Mouse (Mus musculus) kidney, adult 2 months (tissue): ENCODE measurements around the gene Tnp1. TPM values are rescaled to one million over a fixed set of nuclear protein-coding genes. Genes with fewer than 3 reads are reported as not detected.

ENCODE experiments used
- DNase-seq: peaks from one replicate; pipeline ENCODE4 v3.0.0; 2021
- H3K27ac ChIP-seq: fragments of 200-500 bp; 2 replicates; pipeline ENCODE4 v1.5.1; 2012; ENCODE audit warnings: low read depth, low read length, control low read depth, inconsistent platforms; ENCODE audit not compliant: insufficient read depth
- H3K27me3 ChIP-seq: fragments of 200-500 bp; replicated peaks from 2 replicates; pipeline ENCODE4 v1.6.1; 2012; ENCODE audit warnings: mild to moderate bottlenecking, moderate library complexity, low read length, inconsistent platforms; ENCODE audit not compliant: control insufficient read depth, insufficient read depth
- H3K36me3 ChIP-seq: fragments of 200-500 bp; 2 replicates; pipeline ENCODE4 v1.6.1; 2012; ENCODE audit warnings: mild to moderate bottlenecking, moderate library complexity, low read length, inconsistent platforms; ENCODE audit not compliant: control insufficient read depth, insufficient read depth
- H3K4me1 ChIP-seq: fragments of 200-500 bp; 2 replicates; pipeline ENCODE4 v1.6.1; 2011; ENCODE audit warnings: low read length; ENCODE audit not compliant: control insufficient read depth, insufficient read depth
- H3K4me3 ChIP-seq: fragments of 200-500 bp; 2 replicates; pipeline ENCODE4 v1.5.1; 2011; ENCODE audit warnings: mild to moderate bottlenecking, low read depth, low read length, control low read depth; ENCODE audit not compliant: insufficient read depth
- CTCF ChIP-seq: fragments of 200-500 bp; conservative IDR thresholded peaks from 2 replicates; pipeline ENCODE4 v1.5.1; 2011; ENCODE audit warnings: low read depth, mild to moderate bottlenecking, control low read depth, low read length, moderate library complexity, mixed read lengths; ENCODE audit not compliant: insufficient read depth, insufficient read length
- POLR2A ChIP-seq: fragments of 200-500 bp; IDR thresholded peaks from one replicate; pipeline ENCODE4 v1.6.1; 2011; ENCODE audit warnings: low read depth, low read length, control low read depth
- WGBS: fragments of 180-500 bp; shearing (Covaris S2); methylation state at CpG from one replicate; pipeline ENCODE4 v1.1.7; 2018; 5-methylcytosine and 5-hydroxymethylcytosine counted together
- polyA plus RNA-seq: library from polyadenylated mRNA; depleted of rRNA; stranded (reverse); fragments of >200 nt; gene quantifications from 2 replicates; pipeline ENCODE4 v1.2.3, GENCODE M21; 2012; rRNA removed

Tnp1 gene
- polyA plus RNA-seq, 1 experiment, result 0.67 TPM

- 80% methylated on average over 9 of the region's 9 CpGs for WGBS
- Histone ChIP-seq H3K36me3 (no peaks in the 10 kb centered on the region), H3K4me1 (no peaks in the 10 kb centered on the region), H3K27ac (no peak overlapping the region), H3K4me3 (no peak overlapping the region), H3K27me3 (no peaks in the 10 kb centered on the region)
- TF ChIP-seq POLR2A (no peak), CTCF (no peak)
- no peak for DNase-seq
Observed at GRCm38 (mm10) chr1:72978956-72979355, 36.8 kb downstream of the Tnp1 start.

GRCm38 (mm10) chr1:72974226-72974625, 41.5 kb downstream of the Tnp1 start:
- H3K4me1 ChIP-seq, result no peaks in the 10 kb centered on the region
- H3K27me3 ChIP-seq, result no peaks in the 10 kb centered on the region
- TF ChIP-seq CTCF (no peak), POLR2A (no peak)
- H3K4me3 ChIP-seq, result no peak overlapping the region
- no peaks in the 10 kb centered on the region for H3K36me3 ChIP-seq
- H3K27ac ChIP-seq, result no peak overlapping the region
- no peak for DNase-seq

- WGBS, result 77% methylated on average over 9 of the region's 9 CpGs
- no peak for DNase-seq
- TF ChIP-seq CTCF (no peak), POLR2A (no peak)
- H3K36me3 ChIP-seq, result no peaks in the 10 kb centered on the region
- H3K4me1 ChIP-seq, result no peaks in the 10 kb centered on the region
- H3K4me3 ChIP-seq, result no peak overlapping the region
- no peak overlapping the region for H3K27ac ChIP-seq
- H3K27me3 ChIP-seq, result no peaks in the 10 kb centered on the region
Observed at GRCm38 (mm10) chr1:72970461-72970860, 45.2 kb downstream of the Tnp1 start.

DNA sequence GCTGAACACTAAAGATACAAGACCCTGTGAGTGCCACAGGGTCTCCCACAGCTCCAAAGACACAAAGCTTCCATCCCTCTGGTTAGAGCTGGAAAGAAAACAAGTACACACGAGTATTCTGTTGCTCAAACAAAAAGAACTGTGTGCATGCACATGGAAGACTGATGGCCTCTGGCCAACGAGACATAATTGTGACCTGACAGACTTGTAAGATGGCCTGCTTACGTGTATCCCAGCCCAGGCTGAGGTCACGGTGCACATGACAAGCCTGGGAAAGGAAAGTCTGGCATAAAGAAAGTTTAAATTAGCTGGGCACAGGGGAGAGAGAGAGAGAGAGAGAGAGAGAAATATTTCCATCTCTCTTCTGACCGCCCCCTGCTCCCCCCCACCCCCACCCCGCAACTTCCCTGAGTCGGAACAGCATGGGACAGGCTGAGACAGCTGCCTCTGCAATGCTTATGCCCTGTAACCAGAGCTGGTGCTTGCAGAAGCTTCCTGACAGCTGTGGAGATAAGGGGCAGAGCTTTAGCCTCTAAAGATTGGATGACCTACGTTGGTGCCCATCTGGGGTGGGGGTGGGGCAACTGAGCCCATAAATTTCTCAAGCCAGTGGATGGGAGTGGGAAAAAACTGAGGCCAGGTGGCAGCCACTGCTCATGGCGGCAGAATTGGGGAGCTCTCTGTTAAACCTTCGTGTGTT, 46.4 kb downstream of the Tnp1 start:
- Histone ChIP-seq H3K27ac (no peak overlapping the region), H3K27me3 (no peaks in the 10 kb centered on the region), H3K4me3 (no peak overlapping the region), H3K36me3 (no peaks in the 10 kb centered on the region), H3K4me1 (no peaks in the 10 kb centered on the region)
- TF ChIP-seq POLR2A, result no peak
- no peak for TF ChIP-seq CTCF
- 40% methylated on average over 10 of the region's 10 CpGs for WGBS
- no peak for DNase-seq

GRCm38 (mm10) chr1:72966423-72966822, 49.3 kb downstream of the Tnp1 start:
- no peaks in the 10 kb centered on the region for H3K27me3 ChIP-seq
- H3K4me1 ChIP-seq, result no peaks in the 10 kb centered on the region
- no peak overlapping the region for H3K4me3 ChIP-seq
- no peak overlapping the region for H3K27ac ChIP-seq
- no peak for DNase-seq
- 93% methylated on average over 4 of the region's 4 CpGs for WGBS
- no peaks in the 10 kb centered on the region for H3K36me3 ChIP-seq
- TF ChIP-seq CTCF (no peak), POLR2A (no peak)

Other genes with a start within 250 kb of the Tnp1 start
- 12.6 and 13.5 TPM in 2 replicates for gene Igfbp2, start 191.4 kb downstream of the Tnp1 start, polyA plus RNA-seq
- gene Igfbp5, start 141.0 kb downstream of the Tnp1 start, polyA plus RNA-seq, result 229 and 273 TPM in 2 replicates